Mouse (Mus musculus) hindbrain, embryonic 12.5 days (tissue): ENCODE data around the gene Plscr4. TPM values are rescaled to one million over a fixed set of nuclear protein-coding genes. Genes with fewer than 3 reads are reported as not detected.

Experiments
- ATAC-seq: fragments of 200-750 bp; cut with Nextera tagmentation; 2 replicates; pipeline ENCODE4 v1.8.0; 2017; ENCODE audit warnings: moderate TSS enrichment; ENCODE audit not compliant: low FRiP score
- H3K27ac ChIP-seq: fragments of 300-500 bp; sonication (generic); 2 replicates; pipeline ENCODE4 v1.5.1; 2016; ENCODE audit warnings: mild to moderate bottlenecking
- H3K27me3 ChIP-seq: fragments of 300-500 bp; sonication (generic); 2 replicates; pipeline ENCODE4 v1.6.1; 2016; ENCODE audit warnings: mild to moderate bottlenecking
- H3K36me3 ChIP-seq: fragments of 300-500 bp; sonication (generic); 2 replicates; pipeline ENCODE4 v1.6.1; 2016; ENCODE audit warnings: mild to moderate bottlenecking
- H3K4me1 ChIP-seq: fragments of 300-500 bp; sonication (generic); 2 replicates; pipeline ENCODE4 v1.6.1; 2016
- H3K4me2 ChIP-seq: fragments of 300-500 bp; sonication (generic); replicated peaks from 2 replicates; pipeline ENCODE4 v1.6.1; 2016; ENCODE audit warnings: mild to moderate bottlenecking
- H3K4me3 ChIP-seq: fragments of 300-500 bp; sonication (generic); 2 replicates; pipeline ENCODE4 v1.5.1; 2016; ENCODE audit warnings: mild to moderate bottlenecking
- H3K9ac ChIP-seq: fragments of 300-500 bp; sonication (generic); 2 replicates; pipeline ENCODE4 v1.6.1; 2016; ENCODE audit warnings: mild to moderate bottlenecking, moderate library complexity
- H3K9me3 ChIP-seq: fragments of 300-500 bp; sonication (generic); replicated peaks from 2 replicates; pipeline ENCODE4 v1.6.1; 2016; ENCODE audit warnings: mild to moderate bottlenecking
- WGBS: fragments of 180-500 bp; shearing (Covaris S2); methylation state at CpG from one replicate; pipeline ENCODE4 v1.1.7; 2016; 5-methylcytosine and 5-hydroxymethylcytosine counted together
- polyA plus RNA-seq: library from polyadenylated mRNA; unstranded; fragments of >200 nt; fragmentation: Nextera tagmentation; extraction: Ambion mirVana; gene quantifications from 2 replicates; pipeline ENCODE4 v1.2.1, GENCODE M21; 2016

Gene Plscr4
- polyA plus RNA-seq, 1 experiment from 2014 or later: 2.7 TPM

DNA sequence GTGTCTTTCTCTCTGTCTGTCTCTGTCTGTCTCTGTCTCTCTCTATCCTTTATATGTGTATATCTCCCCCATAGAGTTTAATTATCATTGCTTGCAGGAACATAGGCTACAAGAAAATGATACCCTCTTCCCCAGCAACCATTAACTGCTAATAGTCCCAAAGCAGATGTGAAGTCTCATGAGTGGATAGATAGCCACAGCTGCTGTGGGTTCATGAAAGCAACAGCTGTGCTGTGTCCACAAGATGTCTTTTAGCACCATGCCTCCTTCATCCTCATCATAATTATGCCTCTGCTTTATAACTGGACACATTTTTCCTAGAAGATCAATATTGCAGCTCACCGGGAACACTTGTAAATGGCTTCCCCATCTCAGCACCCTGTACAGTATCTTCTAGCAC, 17.1 kb downstream of the Plscr4 start:
- Histone ChIP-seq H3K4me1 (no peaks in the 10 kb centered on the region), H3K27ac (no peak overlapping the region), H3K36me3 (no peaks in the 10 kb centered on the region), H3K4me2 (no peak overlapping the region), H3K27me3 (no peaks in the 10 kb centered on the region), H3K4me3 (no peak overlapping the region), H3K9ac (no peak overlapping the region), H3K9me3 (no peaks in the 10 kb centered on the region)
- no peak for ATAC-seq
- 90% methylated on average over 1 of the region's 1 CpGs for whole genome bisulfite sequencing

DNA sequence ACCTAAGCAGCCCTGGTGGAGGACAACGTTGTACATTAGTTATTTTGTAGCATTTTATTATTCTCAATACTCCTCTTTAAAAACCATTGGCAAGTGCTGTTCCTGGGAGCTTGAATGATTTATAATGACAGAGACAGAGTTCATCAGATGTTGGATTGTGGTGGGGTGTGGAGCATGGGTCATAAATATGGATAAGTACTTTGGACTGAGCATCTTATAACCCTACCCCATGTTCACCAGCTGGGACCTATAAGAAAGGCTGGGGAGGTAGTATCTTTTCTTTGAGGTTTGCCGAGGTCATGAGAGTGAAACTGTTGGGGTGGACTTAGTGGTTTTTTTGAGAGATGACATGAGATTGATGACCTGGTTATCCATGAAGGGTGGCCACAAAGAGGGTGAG, 24.5 kb downstream of the Plscr4 start:
- Histone ChIP-seq H3K27me3 (no peaks in the 10 kb centered on the region), H3K4me3 (no peak overlapping the region), H3K9ac (no peak overlapping the region), H3K36me3 (no peaks in the 10 kb centered on the region), H3K4me2 (no peak overlapping the region), H3K4me1 (no peaks in the 10 kb centered on the region), H3K27ac (no peak overlapping the region), H3K9me3 (no peaks in the 10 kb centered on the region)
- no peak for ATAC-seq
- 68% methylated on average over 2 of the region's 2 CpGs for WGBS

DNA sequence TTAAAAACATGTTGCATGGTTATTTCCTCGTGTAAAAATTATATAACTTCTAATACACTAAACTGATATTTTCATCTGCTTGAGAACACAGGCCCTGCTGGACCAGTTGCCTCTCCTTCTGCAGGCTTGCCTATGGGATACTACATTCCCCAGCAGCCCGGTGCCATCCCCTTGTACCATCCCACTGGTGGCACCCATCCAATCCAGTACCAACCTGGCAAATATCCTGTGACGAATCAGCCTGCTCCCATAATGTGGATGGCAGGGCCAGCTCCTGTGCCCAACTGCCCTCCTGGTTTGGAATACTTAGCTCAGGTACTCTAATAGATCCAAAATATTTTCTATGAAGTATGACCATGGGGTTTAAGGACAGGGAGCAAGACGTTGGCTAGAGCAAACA, 25.4 kb downstream of the Plscr4 start:
- Histone ChIP-seq H3K36me3 (no peaks in the 10 kb centered on the region), H3K9ac (no peak overlapping the region), H3K27me3 (no peaks in the 10 kb centered on the region), H3K27ac (no peak overlapping the region), H3K9me3 (no peaks in the 10 kb centered on the region), H3K4me1 (no peaks in the 10 kb centered on the region), H3K4me2 (no peak overlapping the region), H3K4me3 (no peak overlapping the region)
- ATAC-seq: no peak
- WGBS: 94% methylated on average over 4 of the region's 4 CpGs

DNA sequence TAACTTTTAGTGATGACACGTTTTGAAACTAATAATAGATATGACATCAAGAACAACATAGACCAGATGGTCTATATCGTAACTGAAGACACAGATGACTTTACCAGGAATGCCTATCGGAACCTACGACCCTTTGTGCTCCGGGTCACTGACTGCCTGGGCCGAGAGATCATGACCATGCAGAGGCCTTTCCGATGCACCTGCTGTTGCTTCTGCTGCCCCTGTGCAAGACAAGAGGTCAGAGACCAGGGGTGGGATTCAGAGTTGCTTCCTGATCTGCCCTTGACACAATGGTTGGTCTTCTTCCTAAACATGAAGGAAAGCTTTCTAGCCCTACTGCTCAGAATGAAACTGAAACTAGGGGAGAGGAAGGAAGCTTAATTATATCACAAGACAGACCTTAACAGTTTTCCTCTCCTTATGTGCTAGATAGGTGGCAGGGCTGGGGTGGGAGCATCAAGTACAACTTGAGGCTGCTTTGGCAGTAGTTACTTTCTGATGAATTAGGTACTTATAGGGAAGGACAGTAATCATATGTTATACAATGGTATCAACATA, 27.6 kb downstream of the Plscr4 start:
- 0 out of 2 replicates have a peak, but pooled peaks cover 2% of the 10 kb centered on the region for H3K4me1 ChIP-seq
- no peak overlapping the region for H3K4me3 ChIP-seq
- no peak overlapping the region for H3K4me2 ChIP-seq
- no peak overlapping the region for H3K9ac ChIP-seq
- no peak for ATAC-seq
- no peaks in the 10 kb centered on the region for H3K36me3 ChIP-seq
- WGBS: 77% methylated on average over 7 of the region's 7 CpGs
- H3K9me3 ChIP-seq: no peaks in the 10 kb centered on the region
- no peaks in the 10 kb centered on the region for H3K27me3 ChIP-seq
- no peak overlapping the region for H3K27ac ChIP-seq

DNA sequence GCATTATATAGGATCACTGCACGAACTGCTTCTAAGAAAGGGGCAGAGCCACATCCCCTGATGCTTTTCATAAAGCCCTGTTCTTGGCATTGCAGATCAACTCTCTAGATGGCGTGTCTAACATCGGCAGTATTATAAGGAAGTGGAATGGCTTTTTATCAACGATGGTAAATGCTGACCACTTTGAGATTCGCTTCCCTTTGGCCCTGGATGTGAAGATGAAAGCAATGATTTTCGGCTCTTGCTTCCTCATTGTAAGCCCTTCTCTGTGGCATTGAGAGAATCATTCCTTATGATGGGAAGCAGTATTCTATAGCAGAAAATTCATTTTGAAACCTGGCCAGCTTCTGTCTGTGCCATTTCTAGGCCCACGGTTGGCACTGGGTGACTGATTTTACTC, 32.7 kb downstream of the Plscr4 start:
- no peaks in the 10 kb centered on the region for H3K9me3 ChIP-seq
- H3K27me3 ChIP-seq: no peaks in the 10 kb centered on the region
- H3K4me1 ChIP-seq: 0 out of 2 replicates have a peak, but pooled peaks cover 2% of the 10 kb centered on the region
- H3K27ac ChIP-seq: no peak overlapping the region
- no peak for ATAC-seq
- no peaks in the 10 kb centered on the region for H3K36me3 ChIP-seq
- H3K4me2 ChIP-seq: no peak overlapping the region
- no peak overlapping the region for H3K4me3 ChIP-seq
- H3K9ac ChIP-seq: no peak overlapping the region
- WGBS: 86% methylated on average over 7 of the region's 7 CpGs

DNA sequence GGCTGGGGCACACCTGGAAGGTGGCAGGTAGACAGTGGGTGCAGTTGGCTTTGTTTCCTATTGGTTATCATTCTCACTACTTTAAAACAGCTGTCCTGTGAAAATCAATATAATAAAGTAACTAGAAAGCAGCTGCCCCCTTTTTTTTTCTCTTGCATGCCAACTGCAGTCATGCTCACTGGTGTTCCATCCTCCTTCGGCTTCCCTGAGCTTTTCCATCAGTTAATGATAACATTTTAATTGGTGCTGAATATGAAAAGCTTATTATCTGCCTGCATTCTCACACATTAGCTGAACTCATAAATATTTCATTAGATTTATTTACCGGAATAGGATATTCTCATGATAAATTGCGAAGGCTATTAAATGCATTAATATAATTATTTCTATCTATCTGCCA, 33.1 kb downstream of the Plscr4 start:
- no peak overlapping the region for H3K9ac ChIP-seq
- no peaks in the 10 kb centered on the region for H3K9me3 ChIP-seq
- no peak overlapping the region for H3K4me3 ChIP-seq
- H3K4me2 ChIP-seq: no peak overlapping the region
- H3K4me1 ChIP-seq: 0 out of 2 replicates have a peak, but pooled peaks cover 2% of the 10 kb centered on the region
- H3K27me3 ChIP-seq: no peaks in the 10 kb centered on the region
- H3K27ac ChIP-seq: no peak overlapping the region
- no peak for ATAC-seq
- WGBS: 76% methylated on average over 3 of the region's 3 CpGs
- H3K36me3 ChIP-seq: no peaks in the 10 kb centered on the region

DNA sequence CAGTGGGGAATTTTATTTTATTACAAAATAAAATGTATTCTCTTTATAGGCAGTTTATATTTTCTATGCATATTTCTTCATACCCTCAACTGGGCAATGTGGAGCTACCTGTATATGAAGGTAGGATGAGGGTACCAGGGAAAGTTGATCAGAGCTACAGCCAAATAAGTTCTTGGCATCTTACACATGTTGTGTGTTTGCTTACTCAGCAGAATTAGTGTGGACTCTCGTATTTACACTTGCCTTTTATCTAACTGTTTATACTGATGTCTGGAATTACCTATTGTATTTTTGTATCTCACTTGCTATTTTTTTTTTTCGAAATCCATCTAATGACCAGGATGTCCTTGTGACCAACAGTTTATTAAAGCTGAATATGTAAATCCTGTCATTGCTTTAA, 34.1 kb downstream of the Plscr4 start:
- 78% methylated on average over 2 of the region's 2 CpGs for WGBS
- no peak overlapping the region for H3K4me3 ChIP-seq

DNA sequence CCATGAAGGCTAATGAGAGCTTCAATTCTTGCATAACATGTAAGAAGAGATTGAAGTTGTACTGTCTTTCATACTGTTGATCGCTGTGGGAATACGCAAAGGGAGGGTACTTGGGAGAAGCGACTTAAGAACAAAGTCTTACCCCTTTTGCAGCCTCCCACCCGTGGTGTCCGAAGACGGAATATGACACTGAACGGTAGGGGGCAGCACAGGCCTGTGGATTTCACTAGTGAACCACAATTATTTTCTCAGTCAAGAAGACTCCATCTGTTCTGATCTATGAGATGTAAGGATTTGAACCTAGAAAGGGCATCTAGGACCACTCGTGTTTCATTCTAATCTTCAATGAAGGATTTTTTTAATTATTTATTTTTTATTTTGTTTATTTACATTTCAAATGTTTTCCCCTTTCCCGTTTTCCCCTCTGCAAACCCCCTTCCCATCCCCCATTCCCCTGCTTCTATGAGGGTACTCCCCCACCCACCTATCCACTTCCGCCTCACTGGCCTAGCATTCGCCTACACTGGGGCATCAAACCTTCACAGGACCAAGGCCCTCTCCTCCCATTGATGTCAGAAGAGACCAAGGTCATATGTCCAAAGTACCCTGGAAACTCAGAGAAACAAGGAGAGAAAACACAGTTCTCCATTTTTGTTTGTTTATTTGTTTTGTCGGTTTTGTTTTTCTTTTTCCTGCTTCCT, 42.7 kb downstream of the Plscr4 start:
- H3K9me3 ChIP-seq: no peaks in the 10 kb centered on the region
- no peak overlapping the region for H3K4me3 ChIP-seq
- peak; percentile 69; the same call in 1 of the 2 replicates for ATAC-seq
- H3K4me2 ChIP-seq: no peak overlapping the region
- no peaks in the 10 kb centered on the region for H3K4me1 ChIP-seq
- H3K27me3 ChIP-seq: no peaks in the 10 kb centered on the region
- WGBS: 48% methylated on average over 12 of the region's 12 CpGs
- no peak overlapping the region for H3K27ac ChIP-seq
- no peaks in the 10 kb centered on the region for H3K36me3 ChIP-seq
- no peak overlapping the region for H3K9ac ChIP-seq

More for the DNA sequence above, 34.1 kb downstream of the Plscr4 start:
- H3K4me2 ChIP-seq: no peak overlapping the region
- no peak overlapping the region for H3K9ac ChIP-seq
- ATAC-seq: no peak
- H3K4me1 ChIP-seq: 0 out of 2 replicates have a peak, but pooled peaks cover 2% of the 10 kb centered on the region
- no peak overlapping the region for H3K27ac ChIP-seq
- H3K36me3 ChIP-seq: no peaks in the 10 kb centered on the region
- H3K27me3 ChIP-seq: no peaks in the 10 kb centered on the region
- no peaks in the 10 kb centered on the region for H3K9me3 ChIP-seq

DNA sequence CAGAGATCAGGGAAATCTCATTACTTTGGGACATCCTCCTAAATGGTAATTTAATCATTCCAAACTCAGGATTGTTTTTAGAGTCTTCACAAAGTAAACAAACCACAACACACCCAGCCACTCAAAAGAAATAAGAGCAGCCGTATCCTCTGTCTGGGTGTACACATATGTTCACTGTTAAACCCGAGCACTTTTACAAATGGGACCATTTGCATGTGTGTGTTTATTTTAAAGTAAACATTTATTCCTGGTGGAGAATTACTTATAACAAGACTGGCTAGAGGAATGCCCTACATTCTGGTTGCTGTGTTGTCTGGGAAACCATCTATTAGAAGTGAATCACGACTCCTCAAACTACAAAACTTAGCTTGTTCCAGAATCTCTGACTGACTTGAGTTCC, 47.1 kb downstream of the Plscr4 start:
- H3K27me3 ChIP-seq: no peaks in the 10 kb centered on the region
- H3K4me2 ChIP-seq: no peak overlapping the region
- H3K27ac ChIP-seq: no peak overlapping the region
- H3K36me3 ChIP-seq: no peaks in the 10 kb centered on the region
- 70% methylated on average over 3 of the region's 3 CpGs for whole genome bisulfite sequencing
- H3K4me1 ChIP-seq: no peaks in the 10 kb centered on the region
- no peaks in the 10 kb centered on the region for H3K9me3 ChIP-seq
- ATAC-seq: no peak
- H3K9ac ChIP-seq: no peak overlapping the region
- no peak overlapping the region for H3K4me3 ChIP-seq

DNA sequence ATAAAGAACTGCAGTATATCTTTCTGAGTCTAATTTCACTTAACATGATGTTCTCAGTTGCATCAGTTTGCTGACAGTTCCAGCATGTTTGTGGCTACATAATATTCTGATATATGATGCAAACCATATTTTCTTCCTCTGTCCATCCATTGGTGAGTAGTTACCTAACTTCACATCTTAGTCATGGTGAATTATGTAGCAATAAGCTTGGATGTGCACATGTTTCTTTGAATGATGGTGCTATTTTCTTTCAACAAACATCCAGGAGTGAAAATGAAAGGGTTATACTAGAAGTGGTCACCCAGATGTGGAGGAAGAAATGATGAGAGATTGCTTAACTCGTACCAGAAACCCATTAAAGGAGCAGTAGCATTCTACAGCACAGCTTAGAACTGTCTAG, 47.7 kb downstream of the Plscr4 start:
- no peak overlapping the region for H3K9ac ChIP-seq
- H3K4me2 ChIP-seq: no peak overlapping the region
- no peak overlapping the region for H3K4me3 ChIP-seq
- H3K36me3 ChIP-seq: no peaks in the 10 kb centered on the region
- no peaks in the 10 kb centered on the region for H3K9me3 ChIP-seq
- WGBS: 83% methylated on average over 1 of the region's 1 CpGs
- H3K27ac ChIP-seq: no peak overlapping the region
- no peaks in the 10 kb centered on the region for H3K4me1 ChIP-seq
- ATAC-seq: no peak
- no peaks in the 10 kb centered on the region for H3K27me3 ChIP-seq

DNA sequence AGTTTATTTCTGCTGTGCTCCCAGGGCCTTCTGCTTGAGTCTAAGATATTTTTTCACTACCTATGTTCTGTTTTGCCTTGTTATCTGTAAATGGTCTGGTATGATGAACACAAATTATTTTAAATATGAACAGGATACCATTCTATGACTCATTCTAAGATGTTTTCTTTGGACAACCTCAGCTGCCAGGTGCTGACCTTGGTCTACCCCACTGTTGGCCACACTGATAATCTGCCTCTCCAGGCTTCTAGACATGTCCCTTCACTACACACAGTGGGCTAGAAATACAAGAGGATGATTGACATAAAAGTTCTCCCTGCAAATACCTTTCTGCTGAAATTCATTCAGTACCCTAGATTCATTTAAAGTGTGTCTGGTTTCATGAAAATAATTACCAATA, 54.5 kb downstream of the Plscr4 start:
- no peak for ATAC-seq

DNA sequence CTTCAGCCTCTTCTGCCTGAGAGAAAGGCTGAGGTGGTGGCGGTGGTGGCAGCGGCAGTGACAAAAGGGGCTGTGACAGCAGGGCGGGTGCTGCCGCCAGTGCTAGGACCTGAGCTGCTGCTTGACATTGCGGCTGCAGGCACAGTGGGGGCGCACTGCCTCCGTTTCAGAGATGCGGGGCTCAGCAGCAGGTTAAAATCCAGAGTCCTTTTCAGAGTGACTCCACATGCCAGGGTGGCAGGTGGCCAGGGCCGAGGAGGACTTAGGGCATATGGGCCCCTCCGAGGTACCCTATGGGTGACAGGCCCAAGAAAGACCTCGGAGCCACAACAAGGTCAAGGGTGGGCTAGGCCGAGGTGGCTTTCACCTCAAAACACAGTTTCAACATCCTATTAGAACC, 59.9 kb downstream of the Plscr4 start:
- Histone ChIP-seq H3K27ac (no peak overlapping the region), H3K4me2 (no peak overlapping the region), H3K4me3 (no peak overlapping the region), H3K9ac (no peak overlapping the region), H3K9me3 (peaks cover 9% of the 10 kb centered on the region), H3K27me3 (no peaks in the 10 kb centered on the region), H3K36me3 (no peaks in the 10 kb centered on the region), H3K4me1 (no peaks in the 10 kb centered on the region)
- no peak for ATAC-seq
- 93% methylated on average over 12 of the region's 12 CpGs for WGBS

More for the DNA sequence above, 54.5 kb downstream of the Plscr4 start:
- Histone ChIP-seq H3K36me3 (no peaks in the 10 kb centered on the region), H3K27ac (no peak overlapping the region), H3K9me3 (no peaks in the 10 kb centered on the region), H3K27me3 (no peaks in the 10 kb centered on the region), H3K4me1 (no peaks in the 10 kb centered on the region), H3K9ac (no peak overlapping the region), H3K4me3 (no peak overlapping the region), H3K4me2 (no peak overlapping the region)

DNA sequence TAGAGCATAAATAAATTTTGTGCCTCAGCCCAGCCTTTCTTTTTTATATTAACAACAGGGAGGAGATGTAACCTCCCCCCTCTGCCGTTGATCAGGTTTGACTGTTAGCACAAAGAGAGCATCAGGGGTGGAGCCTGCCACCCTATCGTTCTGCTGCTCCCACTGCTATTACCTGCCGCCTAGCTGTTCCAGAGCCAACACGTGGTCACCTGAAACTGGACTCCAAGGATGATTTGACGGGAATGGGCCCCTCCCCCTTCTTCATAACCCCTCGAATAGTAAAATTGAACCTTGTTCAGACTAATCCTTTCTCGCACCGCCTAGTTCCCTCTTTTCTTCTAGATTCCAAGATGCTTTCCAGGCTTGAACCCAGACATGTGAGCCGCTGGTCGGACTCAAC, 63.6 kb downstream of the Plscr4 start:
- Histone ChIP-seq H3K36me3 (no peaks in the 10 kb centered on the region), H3K9me3 (peaks cover 9% of the 10 kb centered on the region), H3K9ac (no peak overlapping the region), H3K27me3 (no peaks in the 10 kb centered on the region), H3K4me3 (no peak overlapping the region), H3K27ac (no peak overlapping the region), H3K4me1 (no peaks in the 10 kb centered on the region), H3K4me2 (no peak overlapping the region)
- 93% methylated on average over 10 of the region's 10 CpGs for WGBS
- ATAC-seq: no peak
